Mouse (Mus musculus) small intestine, adult 2 months (tissue): ENCODE results near the gene Kctd19.

Experiments used
- CTCF ChIP-seq: fragments of 200-500 bp; IDR thresholded peaks from 2 replicates; pipeline ENCODE4 v1.5.1; 2012; ENCODE audit warnings: low read depth, mild to moderate bottlenecking, control low read depth, inconsistent platforms, low read length, moderate library complexity, mixed read lengths; ENCODE audit not compliant: insufficient replicate concordance, insufficient read length; ENCODE audit errors: extremely low read depth
- POLR2A ChIP-seq: fragments of 200-500 bp; IDR thresholded peaks from 2 replicates; pipeline ENCODE4 v1.6.1; 2012; ENCODE audit warnings: low read depth, mild to moderate bottlenecking, control low read depth, inconsistent platforms, low read length, moderate library complexity

GRCm38 (mm10) chr8:105454088-105454487 lies 40.8 kb upstream of the Kctd19 start:
- TF ChIP-seq POLR2A (no peak), CTCF (no peak)
